Mouse (Mus musculus) activated CD4-positive, CD25-positive, alpha-beta regulatory T cell, adult 4 months (primary cell): Measurements from ENCODE around the gene Pgk1. TPM values are rescaled to one million over a fixed set of nuclear protein-coding genes. Genes with fewer than 3 reads are reported as not detected.

Experiments
- ATAC-seq: one replicate; pipeline ENCODE4 v1.8.0; 2017
- polyA plus RNA-seq, 2 experiments: library from polyadenylated mRNA; unstranded; fragments of 100-300 nt; shearing (Covaris generic); gene quantifications; one replicate each; pipeline ENCODE4 v1.2.1; 2017

Pgk1 gene
- polyA plus RNA-seq, 2 experiments from 2014 or later = 156 to 220 TPM

DNA sequence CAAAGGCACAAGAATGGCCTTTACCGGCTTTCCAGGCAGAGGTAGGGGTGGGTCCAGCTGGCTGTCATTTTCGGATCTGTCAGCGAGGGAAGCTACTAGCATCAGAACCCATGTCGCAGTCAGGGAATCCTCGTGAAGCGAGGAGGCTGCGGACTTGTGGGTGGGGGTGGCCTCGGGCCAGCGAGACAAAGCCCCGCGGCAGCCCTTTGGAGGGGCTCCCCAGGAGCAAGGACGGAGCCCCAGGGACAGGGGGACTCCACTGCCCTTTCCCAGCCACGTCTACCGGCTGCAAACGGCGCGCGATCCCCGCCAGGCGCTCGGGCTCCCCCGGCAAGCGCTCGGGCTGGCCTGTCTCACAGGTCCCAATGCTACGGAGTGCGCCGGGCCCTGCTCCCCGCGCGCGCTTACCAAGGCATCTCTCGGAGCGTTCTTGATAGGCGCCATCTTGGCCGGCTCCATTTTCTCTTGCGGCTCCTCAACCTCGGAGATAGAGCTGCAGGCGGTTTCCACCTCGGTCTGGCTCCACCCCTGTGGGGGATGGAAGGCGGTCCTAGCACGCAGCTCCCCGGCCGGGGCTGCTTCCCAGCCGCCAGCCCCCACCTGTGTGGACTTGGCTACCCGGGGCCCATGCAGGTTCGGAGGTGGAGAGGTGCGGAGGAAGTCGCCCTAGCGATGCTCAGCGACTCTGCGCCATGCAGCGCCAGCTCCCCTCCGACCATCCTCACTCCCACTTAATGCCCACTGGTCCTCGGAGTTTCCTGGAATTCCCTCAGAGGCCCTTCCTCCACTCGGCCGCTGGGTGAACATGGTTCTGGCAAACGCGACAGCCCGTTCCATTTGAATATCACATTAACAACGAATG is 32.5 kb downstream of the Pgk1 start:
- ATAC-seq = peak; percentile 95

- no peak for ATAC-seq
These were observed 34.2 kb downstream of the Pgk1 start, which contains the start of gene Taf9b for GRCm38 (mm10) chrX:106221058-106221457. Gene Taf9b, minus strand, starts transcription at chrX:106221158.

Other genes starting within 250 kb of the Pgk1 start
- 10 to 100 TPM; 32.7 to 33.5 TPM for gene Magt1, start 175.2 kb upstream of the Pgk1 start, polyA plus RNA-seq
- 100 to 1,000 TPM; 203 to 422 TPM for gene Cox7b, start 171.4 kb upstream of the Pgk1 start, polyA plus RNA-seq
- gene Atp7a, start 159.8 kb upstream of the Pgk1 start, polyA plus RNA-seq = 1 to 10 TPM; 6.2 to 8.2 TPM
- gene Tlr13, start 43.9 kb upstream of the Pgk1 start, polyA plus RNA-seq = under 1 TPM in 1 of 2 experiments, not detected in 1; 0.18 TPM
- 10 to 100 TPM; 54.7 to 60.5 TPM for gene Taf9b, start 34.1 kb downstream of the Pgk1 start, polyA plus RNA-seq
- not detected for gene Fnd3c2, start 68.3 kb downstream of the Pgk1 start, polyA plus RNA-seq